Mouse (Mus musculus) ES-Bruce4 (cell line): ENCODE results near the gene Batf2. TPM values are rescaled to one million over a fixed set of nuclear protein-coding genes. Genes with fewer than 3 reads are reported as not detected.

Experiments used
- H3K27ac ChIP-seq: 2 replicates; pipeline ENCODE4 v1.5.1; 2012; ENCODE audit warnings: low read length, inconsistent platforms; ENCODE audit not compliant: insufficient read depth
- H3K27me3 ChIP-seq: 2 replicates; pipeline ENCODE4 v1.6.1; 2012; ENCODE audit warnings: mild to moderate bottlenecking, low read length, inconsistent platforms; ENCODE audit not compliant: control insufficient read depth, poor library complexity, insufficient read depth, severe bottlenecking
- H3K36me3 ChIP-seq: 2 replicates; pipeline ENCODE4 v1.6.1; 2012; ENCODE audit warnings: inconsistent platforms, mild to moderate bottlenecking, low read length, moderate library complexity; ENCODE audit not compliant: control insufficient read depth, poor library complexity, insufficient read depth, severe bottlenecking
- H3K4me1 ChIP-seq: one replicate; pipeline ENCODE4 v1.8.1; 2011; ENCODE audit warnings: low read length; ENCODE audit not compliant: control insufficient read depth, insufficient read depth
- H3K4me3 ChIP-seq: 2 replicates; pipeline ENCODE4 v1.5.1; 2011; ENCODE audit warnings: low read depth, mild to moderate bottlenecking, low read length
- H3K9ac ChIP-seq: 2 replicates; pipeline ENCODE4 v1.6.1; 2012; ENCODE audit warnings: low read depth, mild to moderate bottlenecking, inconsistent platforms; ENCODE audit not compliant: poor library complexity, severe bottlenecking
- H3K9me3 ChIP-seq: replicated peaks from 2 replicates; pipeline ENCODE4 v1.6.1; 2012; ENCODE audit warnings: mild to moderate bottlenecking, low read length, inconsistent platforms; ENCODE audit not compliant: control insufficient read depth, poor library complexity, insufficient read depth, severe bottlenecking
- CTCF ChIP-seq: IDR thresholded peaks from one replicate; pipeline ENCODE4 v1.8.1; 2011; ENCODE audit warnings: low read depth, low read length
- EP300 ChIP-seq: IDR thresholded peaks from 2 replicates; pipeline ENCODE4 v1.6.1; 2011; ENCODE audit warnings: low read depth, low read length; ENCODE audit not compliant: insufficient read depth
- POLR2A ChIP-seq: IDR thresholded peaks from one replicate; pipeline ENCODE4 v1.8.1; 2011; ENCODE audit warnings: low read length; ENCODE audit not compliant: insufficient read depth
- polyA plus RNA-seq: library from polyadenylated mRNA; stranded (reverse); fragments of >200 nt; gene quantifications from 2 replicates; pipeline ENCODE4 v1.2.4, GENCODE M21; 2011; ENCODE audit warnings: low read depth; ENCODE audit not compliant: missing spikeins, insufficient read depth, insufficient read length

The Batf2 gene
- polyA plus RNA-seq, 1 experiment = not detected

- Histone ChIP-seq H3K9me3 (no peaks in the 10 kb centered on the region), H3K27ac (no peak within 1 kb of the TSS), H3K4me1 (peaks cover 2% of the 10 kb centered on the region), H3K9ac (no peak within 1 kb of the TSS), H3K36me3 (0 out of 2 replicates have a peak, but pooled peaks cover 3% of the 10 kb centered on the region), H3K4me3 (no peak within 1 kb of the TSS), H3K27me3 (no peaks in the 10 kb centered on the region)
- TF ChIP-seq POLR2A (no peak), EP300 (no peak), CTCF (no peak)
Measured at GRCm38 (mm10) chr19:6105586-6105985, 35.2 kb upstream of the Batf2 start, which contains the start of gene Naaladl1. TSS of gene Naaladl1 (plus strand) at chr19:6105782.

GRCm38 (mm10) chr19:6113116-6113515, 27.7 kb upstream of the Batf2 start:
- Histone ChIP-seq H3K9ac (no peak overlapping the region), H3K36me3 (peaks cover 14% of the 10 kb centered on the region), H3K27me3 (no peaks in the 10 kb centered on the region), H3K27ac (no peak overlapping the region), H3K4me3 (no peak overlapping the region), H3K4me1 (no peaks in the 10 kb centered on the region), H3K9me3 (no peaks in the 10 kb centered on the region)
- TF ChIP-seq CTCF (no peak), EP300 (no peak), POLR2A (no peak)

- H3K27me3 ChIP-seq = no peaks in the 10 kb centered on the region
- peaks cover 14% of the 10 kb centered on the region for H3K36me3 ChIP-seq
- no peak overlapping the region for H3K4me3 ChIP-seq
- peaks cover 2% of the 10 kb centered on the region for H3K4me1 ChIP-seq
- H3K9ac ChIP-seq = 0 out of 2 replicates have a peak overlapping the region, but pooled peaks have one; percentile 86
- H3K27ac ChIP-seq = no peak overlapping the region
- H3K9me3 ChIP-seq = no peaks in the 10 kb centered on the region
- TF ChIP-seq POLR2A (no peak), EP300 (no peak), CTCF (no peak)
Measured at GRCm38 (mm10) chr19:6116113-6116850, 24.5 kb upstream of the Batf2 start.

GRCm38 (mm10) chr19:6117346-6117985, 23.3 kb upstream of the Batf2 start:
- H3K4me3 ChIP-seq = peak overlapping the region; percentile 80
- peak overlapping the region; percentile 44 for H3K27ac ChIP-seq
- no peaks in the 10 kb centered on the region for H3K27me3 ChIP-seq
- TF ChIP-seq POLR2A = no peak
- no peak for TF ChIP-seq CTCF
- no peak for TF ChIP-seq EP300
- peaks cover 2% of the 10 kb centered on the region for H3K4me1 ChIP-seq
- peaks cover 14% of the 10 kb centered on the region for H3K36me3 ChIP-seq
- no peaks in the 10 kb centered on the region for H3K9me3 ChIP-seq
- H3K9ac ChIP-seq = peak overlapping the region; percentile 86

GRCm38 (mm10) chr19:6117986-6118676, 22.7 kb upstream of the Batf2 start, which contains the start of gene Sac3d1:
TSS of gene Sac3d1 (minus strand) at chr19:6118650.
- no peaks in the 10 kb centered on the region for H3K27me3 ChIP-seq
- peak within 1 kb of the TSS; percentile 72 for H3K27ac ChIP-seq
- H3K9me3 ChIP-seq = no peaks in the 10 kb centered on the region
- H3K9ac ChIP-seq = peak within 1 kb of the TSS; percentile 86
- H3K4me1 ChIP-seq = peaks cover 2% of the 10 kb centered on the region
- peak within 1 kb of the TSS; percentile 80 for H3K4me3 ChIP-seq
- TF ChIP-seq CTCF = no peak
- TF ChIP-seq POLR2A = peak; percentile 76
- H3K36me3 ChIP-seq = peaks cover 14% of the 10 kb centered on the region
